Mouse (Mus musculus) G1E (cell line): Measurements from ENCODE around the gene Atg9b.

Experiments
- CTCF ChIP-seq: IDR thresholded peaks from 2 replicates; pipeline ENCODE4 v1.5.1; 2012; ENCODE audit warnings: low read depth, low read length, inconsistent platforms, mixed read lengths
- GATA1 ChIP-seq: IDR thresholded peaks from 2 replicates; pipeline ENCODE4 v1.6.1; 2012; ENCODE audit warnings: borderline replicate concordance, low read length, inconsistent platforms, mixed read lengths
- TAL1 ChIP-seq: conservative IDR thresholded peaks from 2 replicates; pipeline ENCODE4 v1.6.1; 2012; ENCODE audit warnings: low read depth, low read length, inconsistent platforms, mixed read lengths

- TF ChIP-seq CTCF, result no peak
- no peak for TF ChIP-seq GATA1
- no peak for TF ChIP-seq TAL1
These were observed 3.6 kb downstream of the Atg9b start for GRCm38 (mm10) chr5:24388246-24388915.
